Mouse (Mus musculus) right cerebral cortex, adult 18-20 months (tissue): Measurements from ENCODE around the gene Rbms3.

ENCODE experiments used
- DNase-seq: peaks from one replicate; pipeline ENCODE4 v3.0.0; 2022; ENCODE audit warnings: mixed read lengths

Gene Rbms3

GRCm38 (mm10) chr9:116965691-116966090, 664.0 kb downstream of the Rbms3 start:
- no peak for DNase-seq

DNA sequence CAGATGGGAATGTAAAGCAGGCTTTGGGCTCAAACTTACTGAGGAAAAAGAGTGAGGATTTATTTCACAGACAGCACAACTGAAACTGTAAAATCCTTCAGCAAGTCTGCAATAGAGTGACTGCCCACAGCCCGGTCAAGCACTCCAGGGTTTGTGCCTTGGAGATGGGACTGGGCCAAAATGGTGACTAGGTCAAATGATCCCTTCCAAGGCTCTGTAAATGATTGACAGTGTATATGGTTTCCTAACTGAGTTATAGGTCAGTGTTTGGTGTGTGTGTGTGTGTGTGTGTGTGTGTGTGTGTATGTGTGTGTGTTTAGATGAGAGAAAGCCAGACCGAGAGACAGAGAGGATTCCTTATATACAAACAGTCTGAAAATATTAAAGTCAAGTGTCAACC, 673.6 kb downstream of the Rbms3 start:
- no peak for DNase-seq

DNA sequence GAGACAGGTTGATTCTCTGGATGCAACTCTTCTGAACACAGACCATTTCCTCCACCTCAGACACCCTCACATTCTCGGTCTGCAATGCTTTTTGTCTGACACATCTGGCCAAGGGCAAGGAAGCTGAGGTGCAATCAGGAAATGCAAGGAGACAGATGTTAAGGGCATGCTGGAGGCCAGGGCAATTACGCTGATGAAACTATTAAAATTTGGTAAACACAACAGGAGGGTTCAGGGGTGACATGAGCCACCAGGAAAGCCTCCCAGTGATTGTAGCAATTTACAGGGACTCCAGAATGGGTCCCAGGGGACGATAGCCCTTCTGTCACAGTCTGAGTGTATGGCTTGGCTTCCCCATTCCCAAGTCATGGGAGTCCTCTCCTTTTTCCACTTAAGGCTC, 681.5 kb downstream of the Rbms3 start:
- DNase-seq, result no peak

DNA sequence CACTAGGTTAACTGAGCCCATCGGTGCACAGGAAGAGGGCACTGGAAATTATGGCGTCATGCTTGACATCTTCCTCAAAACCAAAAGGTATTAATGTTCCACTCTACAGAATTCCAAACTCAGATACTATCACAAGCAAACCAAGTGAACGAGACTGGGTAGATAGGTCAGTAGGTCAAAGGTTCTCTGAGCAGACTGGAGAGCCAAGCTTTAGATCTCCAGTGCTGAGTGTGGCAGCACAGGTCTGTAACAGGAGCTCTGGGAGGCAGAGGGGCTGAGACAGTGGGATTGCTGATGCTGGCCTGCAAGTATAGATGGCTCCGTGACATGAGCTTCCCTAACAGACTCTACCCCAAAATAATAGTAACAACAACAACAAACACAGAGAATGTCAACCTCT, 682.3 kb downstream of the Rbms3 start:
- no peak for DNase-seq

DNA sequence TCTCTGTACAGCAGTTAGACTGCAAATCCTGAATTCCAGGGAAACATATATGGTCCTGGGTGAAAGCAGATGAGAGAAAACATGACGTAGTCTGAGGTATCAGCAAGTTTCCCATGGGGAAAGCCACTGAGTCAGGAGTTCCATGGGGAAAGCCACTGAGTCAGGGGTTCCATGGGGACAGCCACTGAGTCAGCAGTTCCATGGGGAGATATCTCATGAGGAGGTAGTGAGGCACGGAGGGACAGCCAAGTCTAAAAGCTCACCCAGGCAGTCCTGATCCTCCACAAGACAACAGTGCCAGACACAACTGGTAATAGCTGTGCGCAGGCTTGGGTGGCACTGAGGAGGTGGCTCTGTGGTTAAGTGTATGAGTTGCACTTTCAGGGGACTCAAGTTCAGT, 682.9 kb downstream of the Rbms3 start:
- DNase-seq, result no peak

- DNase-seq, result no peak
These were observed 684.0 kb downstream of the Rbms3 start for GRCm38 (mm10) chr9:116945689-116946088.

- no peak for DNase-seq
These were observed 685.8 kb downstream of the Rbms3 start for GRCm38 (mm10) chr9:116943902-116944301.

GRCm38 (mm10) chr9:116941116-116941515, 688.6 kb downstream of the Rbms3 start:
- no peak for DNase-seq

DNA sequence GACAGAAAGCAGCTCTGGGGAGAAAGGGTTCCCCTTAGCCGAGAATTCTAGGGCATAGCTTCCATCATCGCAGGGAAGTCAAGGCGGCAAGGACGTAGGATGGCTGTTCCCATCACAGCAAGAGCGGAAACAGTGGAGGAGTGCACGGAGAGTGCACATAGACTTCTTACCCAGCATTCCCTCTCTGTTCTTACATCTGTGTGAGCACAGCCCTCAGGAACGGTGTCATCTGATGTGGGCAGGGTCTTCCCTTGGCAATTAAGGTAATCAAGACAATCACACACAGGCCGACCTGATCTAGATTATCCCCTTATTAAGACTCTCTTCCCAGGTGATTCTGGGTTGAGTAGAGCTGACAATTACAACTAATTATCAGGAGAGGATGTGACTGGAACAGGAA, 689.0 kb downstream of the Rbms3 start:
- no peak for DNase-seq

DNA sequence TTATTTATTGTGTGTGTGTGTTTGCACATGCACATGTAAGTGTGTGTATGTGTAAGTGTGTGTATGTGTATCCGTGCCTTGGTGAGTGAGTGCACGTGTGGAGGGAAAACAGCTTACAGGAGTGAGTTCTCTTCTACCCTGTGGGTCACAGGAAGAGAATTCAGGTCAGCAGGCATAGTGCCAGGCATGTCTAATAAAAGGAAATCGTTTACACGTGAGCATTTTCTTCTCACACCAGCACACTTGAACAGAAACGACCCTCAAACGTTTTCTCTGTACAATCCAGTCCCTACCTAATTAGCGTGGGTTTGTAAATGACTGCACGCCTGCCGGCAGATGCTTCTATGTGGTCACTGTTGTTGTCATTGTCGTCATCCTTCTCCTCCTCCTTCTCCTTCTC, 701.4 kb downstream of the Rbms3 start:
- DNase-seq, result no peak

GRCm38 (mm10) chr9:116923151-116923550, 706.6 kb downstream of the Rbms3 start:
- DNase-seq, result no peak

- no peak for DNase-seq
These were observed 707.2 kb downstream of the Rbms3 start for GRCm38 (mm10) chr9:116922561-116922960.

- no peak for DNase-seq
These were observed 710.2 kb downstream of the Rbms3 start for GRCm38 (mm10) chr9:116919441-116920019.

DNA sequence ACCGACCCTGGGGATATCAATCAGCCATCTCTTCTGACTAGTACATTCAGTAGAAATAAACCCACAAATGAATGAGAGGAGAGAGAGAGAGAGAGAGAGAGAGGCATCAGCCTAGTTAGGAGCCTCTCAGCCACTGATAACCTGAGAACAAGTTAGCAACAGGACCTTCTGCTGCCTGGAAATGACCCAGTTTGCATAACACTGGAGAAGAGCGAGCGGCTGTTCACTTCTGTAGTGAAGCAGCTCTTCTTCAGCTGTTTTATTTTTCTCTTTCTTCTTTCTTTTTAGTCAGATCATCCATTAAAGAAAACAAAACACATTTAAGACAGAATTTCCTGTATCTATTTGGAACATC, 717.2 kb downstream of the Rbms3 start:
- DNase-seq, result no peak

DNA sequence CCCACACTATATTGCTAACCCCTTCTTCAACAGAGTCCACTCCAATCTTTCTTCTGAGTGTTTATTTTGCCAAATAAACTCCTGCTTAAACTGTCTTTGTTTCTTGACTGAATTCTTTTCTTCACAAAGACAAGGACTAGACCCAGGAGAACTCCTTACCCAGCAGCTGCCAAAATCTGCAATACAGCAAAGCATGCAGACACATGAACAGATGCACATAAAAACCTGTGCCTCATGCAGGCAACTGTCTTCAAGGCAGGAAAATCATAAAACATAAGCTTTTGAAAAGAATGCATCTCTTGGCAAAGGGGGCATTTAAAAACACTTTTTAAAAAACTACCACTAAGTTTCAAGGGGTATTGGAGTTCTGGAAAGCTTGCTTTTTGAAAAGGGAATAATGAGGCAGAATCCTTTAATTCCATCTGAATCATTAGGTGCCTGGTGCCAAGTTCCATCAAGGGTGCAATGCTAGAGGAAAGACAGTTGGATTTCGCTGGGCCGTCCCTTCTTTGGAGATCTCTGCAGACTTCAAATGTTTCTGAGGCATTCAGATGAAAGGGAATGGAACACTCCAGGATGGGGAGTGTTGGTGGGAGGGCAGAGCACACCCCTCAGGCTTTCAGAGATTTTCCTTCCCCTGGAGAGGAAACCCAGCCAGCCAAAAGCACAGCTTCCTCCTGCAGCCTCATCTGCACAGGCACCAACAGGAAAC, 717.8 kb downstream of the Rbms3 start:
- DNase-seq, result no peak

DNA sequence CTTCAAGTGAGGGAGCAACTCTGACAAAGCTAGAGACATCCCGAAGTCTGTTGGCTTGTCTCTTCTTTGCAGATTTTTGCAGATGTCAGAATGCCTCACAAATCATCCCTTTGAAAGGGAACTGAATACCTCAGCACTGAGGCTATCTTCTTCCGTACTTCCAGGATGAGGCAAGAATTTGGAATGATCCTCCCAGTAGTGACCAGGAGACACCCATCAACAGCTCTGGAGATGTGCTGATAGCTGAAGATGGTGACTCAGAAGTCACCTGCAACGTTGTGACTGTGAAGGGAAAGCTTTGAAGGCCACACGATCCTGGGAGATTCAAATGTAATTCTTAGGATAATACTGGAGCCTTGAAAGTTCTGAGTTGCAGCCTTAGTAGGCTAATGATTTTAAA, 720.2 kb downstream of the Rbms3 start:
- no peak for DNase-seq

DNA sequence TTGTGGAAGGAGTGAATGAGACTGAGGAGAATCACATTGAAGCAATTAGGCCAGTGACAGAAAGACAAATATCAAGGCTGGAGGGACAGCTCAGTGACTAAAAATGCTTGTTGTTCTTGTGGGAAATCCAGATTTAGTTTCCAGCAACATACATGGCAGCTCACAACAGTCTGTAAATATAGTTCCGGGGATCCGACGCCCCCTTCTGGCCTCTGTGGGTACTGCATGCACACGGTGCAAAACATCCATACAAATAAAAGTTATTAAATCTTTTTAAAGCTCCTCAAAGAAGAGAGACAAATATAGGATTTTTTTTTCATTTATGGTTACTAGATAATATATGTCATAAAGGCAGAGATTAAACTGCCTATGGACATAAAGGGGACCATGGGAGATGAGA, 722.8 kb downstream of the Rbms3 start:
- DNase-seq, result no peak

DNA sequence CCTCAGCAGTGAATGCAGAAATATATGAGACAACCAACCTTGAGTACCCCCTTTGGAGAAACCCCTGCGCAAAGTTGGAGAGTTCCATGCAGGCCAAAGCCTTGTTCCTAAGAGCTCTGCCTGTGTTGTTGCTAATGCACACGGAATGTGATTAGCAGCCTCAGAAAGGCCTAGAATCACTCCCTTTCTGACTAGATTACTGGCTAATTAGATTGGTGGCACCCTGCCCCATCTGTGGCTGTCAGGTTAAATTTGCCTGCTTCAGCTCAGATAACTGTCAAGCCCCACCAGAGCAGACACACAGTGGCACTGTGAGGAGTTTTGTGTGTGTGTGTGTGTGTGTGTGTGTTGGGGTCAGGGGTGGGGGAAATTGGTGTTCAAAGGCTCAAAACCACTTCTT, 724.1 kb downstream of the Rbms3 start:
- DNase-seq, result no peak

DNA sequence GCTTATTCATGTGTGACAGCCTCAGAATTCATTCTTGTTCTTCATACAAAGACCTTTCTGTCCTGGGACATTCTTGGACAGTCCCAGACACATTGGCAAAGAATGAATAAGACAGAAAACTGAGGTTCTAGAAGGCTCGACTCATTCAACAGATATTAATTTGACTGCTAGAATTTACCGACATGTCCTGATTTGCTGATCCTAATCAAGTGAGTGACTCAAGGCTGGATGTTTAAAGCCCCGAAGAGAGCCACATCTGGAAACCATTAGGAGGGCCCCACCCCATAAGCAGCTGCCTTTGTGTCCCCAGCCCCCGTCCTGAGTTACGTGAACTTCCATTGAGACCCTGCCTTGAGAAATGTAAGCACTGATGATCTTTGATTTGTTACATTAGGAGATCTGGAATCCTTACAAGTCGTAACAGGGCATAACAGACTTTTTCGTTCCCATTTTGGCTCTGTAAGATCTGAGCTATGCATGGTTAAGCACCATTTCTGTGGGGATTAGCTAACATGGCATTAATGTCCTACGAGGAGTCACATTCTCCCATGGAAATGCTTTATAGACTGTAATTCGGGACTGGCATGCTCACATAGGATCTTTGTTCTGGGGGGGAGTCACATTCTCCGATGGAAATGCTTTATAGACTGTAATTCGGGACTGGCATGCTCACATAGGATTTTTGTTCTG, 726.3 kb downstream of the Rbms3 start:
- DNase-seq, result no peak

GRCm38 (mm10) chr9:116899403-116899802, 730.3 kb downstream of the Rbms3 start:
- no peak for DNase-seq

DNA sequence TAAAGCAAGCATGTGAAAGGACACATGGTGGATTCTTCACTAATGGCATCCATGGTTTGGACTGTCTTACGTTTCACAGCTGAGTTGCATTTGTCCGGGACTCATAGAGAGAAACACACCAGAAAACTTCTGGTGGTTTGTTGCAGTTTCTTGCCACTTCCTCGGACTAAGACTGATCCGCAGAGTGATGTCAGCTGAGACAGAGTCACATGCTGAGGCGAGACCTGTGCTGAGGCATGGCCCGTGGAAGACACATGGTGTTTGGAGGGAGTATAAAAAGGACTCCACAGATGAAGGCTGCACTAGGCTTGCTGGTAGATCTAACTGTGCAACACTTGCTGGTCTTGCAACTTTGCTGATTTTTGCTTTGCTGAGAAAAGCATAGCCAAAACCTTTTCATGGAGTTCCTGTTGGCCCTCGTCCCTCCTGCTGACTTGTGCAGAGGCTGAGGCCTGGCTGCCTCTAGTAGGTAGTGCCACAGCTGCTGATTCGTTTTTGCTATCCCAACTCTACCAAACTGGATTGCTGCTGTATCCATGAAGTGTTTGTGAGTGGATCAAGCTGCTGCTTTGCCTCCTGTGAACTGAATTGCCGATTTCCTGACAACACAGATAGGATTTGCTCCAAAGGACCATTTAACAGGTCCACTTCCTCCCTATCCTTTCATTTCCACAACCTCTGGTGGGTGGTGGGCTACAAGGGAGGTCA, 742.6 kb downstream of the Rbms3 start:
- DNase-seq, result no peak

DNA sequence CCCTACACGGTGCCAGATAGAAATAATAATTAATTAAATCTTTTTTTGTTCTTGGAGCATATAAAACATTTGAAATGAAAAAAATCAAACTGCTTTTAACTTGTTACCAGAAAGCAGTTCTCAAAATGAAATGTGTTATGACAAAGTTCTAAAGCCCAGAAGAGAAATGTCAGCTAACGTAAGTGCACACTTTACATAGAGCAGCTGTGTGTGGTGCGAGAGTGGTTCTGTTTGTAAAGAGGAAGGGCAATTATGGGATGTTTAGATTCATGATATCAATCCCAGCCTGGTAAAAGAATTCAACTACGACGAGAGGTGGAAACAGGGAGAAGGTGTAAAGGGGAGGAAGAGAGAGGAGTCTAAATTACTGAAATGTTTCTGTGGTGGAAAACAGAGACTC, 744.1 kb downstream of the Rbms3 start:
- no peak for DNase-seq

GRCm38 (mm10) chr9:116880503-116880902, 749.2 kb downstream of the Rbms3 start:
- DNase-seq, result no peak
